Mouse (Mus musculus): Measurements from ENCODE around the gene Esp15.
"Not testable (repeated sequence)": the region's sequence is repeated elsewhere in the genome, so short reads cannot be mapped to it uniquely, and the experiment has no call there.

The Esp15 gene

GRCm38 (mm10) chr17:39640654-39641053 lies at the start of gene Esp15:
Gene Esp15 (plus strand): TSS chr17:39640954.
- not testable (repeated sequence) for DNase-seq (ENCODE audit: low spot score)

GRCm38 (mm10) chr17:39591550-39591949 lies 49.2 kb upstream of the Esp15 start:
- no peak for DNase-seq (ENCODE audit: low spot score)
